Mouse (Mus musculus) embryo, embryonic 11.5 days (tissue): ENCODE data around the gene Ptges3.

Experiments
- DNase-seq: peaks from one replicate; pipeline ENCODE4 v3.0.0-alpha.2; 2012; ENCODE audit warnings: low read depth, low spot score

Ptges3 gene

DNA sequence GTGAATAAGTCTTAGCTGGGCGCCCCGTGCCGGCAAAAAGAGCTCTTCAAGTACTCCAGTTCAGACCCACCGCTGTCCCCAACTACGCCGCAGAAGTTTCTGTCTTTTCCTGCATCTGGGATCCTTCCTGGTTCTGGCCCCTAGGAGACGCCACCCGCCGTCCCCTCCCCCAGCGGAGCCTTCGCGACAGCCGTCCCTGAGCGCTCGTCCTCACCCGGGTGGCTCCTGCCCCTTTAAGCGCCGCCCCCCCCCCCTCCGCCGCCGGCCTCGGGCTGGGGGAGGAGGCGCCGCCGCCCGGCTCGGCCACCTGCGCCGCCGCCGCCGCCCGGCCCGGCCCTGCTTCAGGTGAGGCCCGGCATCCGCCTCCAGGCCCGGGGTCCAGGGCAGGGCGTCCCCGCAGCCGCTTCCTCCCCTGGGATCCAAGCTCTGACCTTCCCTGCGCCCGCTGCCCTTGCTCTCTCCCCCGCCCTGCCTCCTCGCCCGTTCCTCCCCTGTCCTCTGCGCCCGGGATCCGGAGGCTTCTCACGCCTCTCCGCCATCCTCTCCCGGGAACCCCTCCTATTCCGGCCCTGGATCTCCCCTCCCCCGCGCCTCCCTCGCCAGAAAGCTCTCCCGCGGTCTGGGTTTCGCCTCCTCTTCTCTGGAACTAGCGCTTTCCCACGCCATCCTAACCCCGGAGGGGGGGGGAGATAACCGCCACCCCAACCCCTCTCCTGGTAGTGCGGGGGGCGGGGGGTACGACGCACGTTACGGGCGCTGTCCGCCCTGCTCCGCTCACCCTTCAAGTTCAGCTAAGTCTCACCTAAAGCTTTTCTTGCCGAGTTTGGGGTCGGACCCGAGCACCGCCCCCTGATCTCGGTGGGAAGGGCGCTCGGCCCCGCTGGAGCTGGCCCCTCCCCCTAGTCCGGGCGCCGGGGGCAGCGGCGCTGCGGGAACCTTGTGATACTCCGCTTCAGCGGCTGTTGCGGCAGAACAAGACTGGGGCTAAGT is 34.0 kb downstream of the Ptges3 start:
- DNase-seq = peak; percentile 55

DNA sequence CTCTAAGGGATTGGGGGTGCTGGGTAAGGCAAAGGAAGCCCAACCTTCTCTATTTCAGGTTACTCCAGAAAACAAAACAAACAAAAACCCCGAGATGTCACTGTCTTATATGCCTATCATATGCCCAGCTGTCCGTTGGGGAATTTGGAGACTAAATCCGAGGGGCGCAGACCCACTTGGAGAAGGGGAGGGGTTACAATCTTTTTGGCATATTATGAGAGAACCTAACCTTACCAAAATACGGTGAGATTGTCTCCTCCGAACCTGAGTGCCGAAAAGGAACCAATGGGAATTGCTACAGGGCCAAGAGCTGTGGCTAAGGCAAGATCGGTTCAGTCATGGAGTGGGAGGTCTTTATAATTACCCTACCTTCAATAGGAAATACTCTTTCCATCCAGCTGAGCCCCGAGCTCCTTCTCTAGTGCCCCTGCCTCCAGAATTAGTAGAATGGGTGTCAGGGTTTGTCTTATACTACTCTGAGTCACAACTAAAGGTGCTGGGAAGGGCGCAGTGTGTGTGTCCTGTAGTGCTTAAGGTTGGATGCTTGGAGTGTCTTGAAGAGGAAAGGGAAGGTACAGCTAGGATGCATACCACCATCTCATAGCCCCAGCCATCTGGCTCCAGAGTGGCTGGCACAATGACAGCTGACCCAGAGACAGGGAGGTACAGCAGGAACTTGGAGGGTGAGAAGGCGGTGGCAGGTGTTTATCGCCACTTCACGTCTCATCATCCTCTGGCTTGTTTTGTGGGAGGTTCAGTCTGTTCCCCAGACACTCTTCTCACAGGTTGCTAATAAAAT is 34.9 kb downstream of the Ptges3 start:
- DNase-seq = no peak

DNA sequence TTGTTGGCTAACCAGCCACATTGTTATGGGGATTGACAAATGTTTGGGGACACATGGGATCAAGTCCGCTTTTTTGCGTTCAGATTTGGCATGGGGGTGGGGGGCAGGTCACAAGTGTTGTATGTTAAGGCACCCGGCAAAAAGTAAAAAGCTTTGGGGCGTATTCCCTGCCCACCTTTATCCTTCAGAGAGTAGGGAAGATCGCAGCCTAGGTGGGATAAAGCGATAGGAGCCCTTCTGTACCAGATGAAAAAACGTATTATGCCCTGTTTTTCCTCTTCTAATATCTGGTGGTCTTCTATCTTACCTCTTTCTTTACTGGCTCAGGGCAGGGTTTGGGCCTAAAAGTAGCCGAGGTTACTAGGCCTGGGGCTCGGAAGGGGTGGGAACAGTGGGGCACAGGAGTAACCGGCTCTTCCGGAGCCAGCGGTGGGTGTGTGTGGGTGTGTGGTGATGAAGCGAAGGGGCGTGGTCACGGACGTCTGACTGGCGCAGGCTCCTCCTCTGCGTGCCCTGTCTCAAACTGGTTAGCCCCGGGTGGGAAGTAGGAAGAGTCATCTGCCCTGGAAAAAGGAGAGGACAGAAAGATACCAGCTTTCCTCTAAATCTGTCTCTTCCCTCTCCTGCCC is 35.7 kb downstream of the Ptges3 start:
- peak; percentile 71 for DNase-seq

DNA sequence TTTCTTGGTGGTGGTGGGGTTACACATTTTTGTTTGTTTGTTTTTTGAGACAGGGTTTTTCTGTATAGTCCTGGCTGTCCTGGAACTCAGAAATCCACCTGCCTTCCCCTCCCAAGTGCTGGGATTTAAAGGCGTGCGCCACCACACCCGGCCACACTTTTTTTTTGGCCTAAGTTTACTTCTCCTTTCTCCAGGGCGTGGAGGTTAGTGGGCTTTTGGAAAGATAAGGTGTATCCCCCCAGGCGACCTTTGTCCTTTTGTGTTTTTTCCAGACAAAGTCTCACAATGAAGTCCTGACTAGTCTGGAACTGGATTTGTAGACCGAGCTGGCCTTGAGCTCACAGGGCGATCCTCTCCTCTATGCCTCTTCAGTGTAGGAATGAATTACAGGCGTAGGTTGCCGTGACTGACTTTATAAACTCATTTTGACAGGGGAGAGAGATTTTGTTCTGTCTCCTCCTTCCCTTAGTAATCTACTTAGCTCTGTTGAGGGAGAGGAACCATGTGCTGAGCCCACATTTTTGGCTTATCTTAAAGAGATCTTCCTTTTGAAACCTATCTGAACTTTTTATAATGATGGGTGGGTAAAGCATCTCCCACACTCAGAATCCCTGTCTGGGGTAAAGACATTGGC is 36.4 kb downstream of the Ptges3 start:
- no peak for DNase-seq

DNA sequence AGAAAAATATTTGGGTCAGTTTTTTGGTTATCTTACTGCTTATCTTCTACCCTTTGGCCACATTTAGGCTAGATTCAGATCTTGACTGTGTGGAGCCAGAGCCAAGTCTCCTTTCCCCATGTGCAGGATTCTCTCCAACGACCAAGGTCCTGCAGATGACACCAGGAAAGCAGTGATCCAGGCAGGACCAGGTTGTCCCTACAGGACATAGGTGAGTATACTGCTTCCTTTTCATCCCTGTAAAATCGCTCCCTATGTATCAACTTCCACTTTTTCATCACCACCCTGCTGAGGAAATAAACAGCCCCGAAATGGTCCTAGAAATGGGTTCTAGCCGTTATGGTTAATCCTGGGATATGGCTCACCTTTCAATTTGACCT is 37.5 kb downstream of the Ptges3 start:
- no peak for DNase-seq

DNA sequence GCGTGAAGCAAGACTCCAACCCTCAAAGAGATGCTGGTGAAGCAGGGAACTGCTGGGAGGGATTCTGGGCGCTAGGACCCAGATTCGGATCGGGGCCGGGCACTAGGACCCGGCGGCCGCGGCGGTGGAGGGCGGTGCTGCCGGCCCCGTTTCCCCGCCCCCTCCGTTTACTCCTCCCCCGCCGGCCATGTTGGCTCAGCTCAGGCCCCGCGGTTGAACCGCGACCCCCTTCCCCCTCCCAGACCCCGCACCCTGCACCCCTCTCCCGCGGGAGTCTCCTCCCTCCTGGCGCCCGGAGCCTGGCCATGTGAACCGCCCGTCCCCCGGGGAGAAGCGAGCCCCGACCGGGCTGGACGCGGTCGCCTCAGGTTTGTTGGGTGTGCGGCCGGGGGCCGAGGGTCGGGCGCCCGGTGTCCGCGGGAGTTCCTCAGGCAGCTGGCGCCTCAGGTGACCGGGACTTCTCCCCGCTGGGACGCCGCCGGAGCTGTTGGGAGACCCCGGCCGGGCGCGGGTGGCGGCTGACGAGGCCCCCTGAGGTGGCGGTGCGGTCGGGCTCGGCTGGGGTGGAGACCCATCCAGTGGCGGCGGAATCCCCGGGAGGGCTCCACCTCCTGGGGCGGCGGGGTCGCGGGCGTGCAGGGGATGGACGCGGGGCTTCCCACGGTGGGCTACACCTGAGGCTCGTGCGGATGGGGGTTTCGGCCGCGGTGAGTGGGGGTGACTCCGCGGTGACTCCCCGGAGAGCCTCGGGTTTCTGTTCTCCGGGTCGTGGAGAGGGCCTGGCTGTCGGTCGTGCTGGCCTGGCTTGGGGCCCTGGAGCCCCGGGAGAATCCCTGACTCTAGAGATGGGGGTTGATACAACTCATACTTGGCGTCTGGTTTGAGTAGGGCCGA is 38.2 kb downstream of the Ptges3 start:
- DNase-seq = peak; percentile 81

DNA sequence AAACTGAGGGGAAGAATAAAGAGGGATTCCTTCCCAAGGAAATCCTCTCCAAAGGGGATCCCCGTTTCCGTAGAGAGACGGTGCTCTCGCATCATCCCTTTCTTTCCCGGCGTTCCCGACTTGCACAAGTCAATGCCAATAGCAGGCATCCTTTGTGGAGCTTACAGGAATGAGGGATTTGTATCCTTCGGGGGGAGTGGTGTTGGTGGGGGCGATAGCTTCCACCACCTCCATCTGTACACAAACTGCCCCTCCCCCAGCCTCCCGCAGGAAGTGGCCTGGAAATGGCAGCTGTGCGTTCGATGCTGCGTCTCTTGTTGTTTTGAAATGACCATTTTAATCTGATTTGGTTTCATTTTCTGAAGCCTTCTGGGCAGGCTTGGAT is 38.8 kb downstream of the Ptges3 start:
- no peak for DNase-seq

DNA sequence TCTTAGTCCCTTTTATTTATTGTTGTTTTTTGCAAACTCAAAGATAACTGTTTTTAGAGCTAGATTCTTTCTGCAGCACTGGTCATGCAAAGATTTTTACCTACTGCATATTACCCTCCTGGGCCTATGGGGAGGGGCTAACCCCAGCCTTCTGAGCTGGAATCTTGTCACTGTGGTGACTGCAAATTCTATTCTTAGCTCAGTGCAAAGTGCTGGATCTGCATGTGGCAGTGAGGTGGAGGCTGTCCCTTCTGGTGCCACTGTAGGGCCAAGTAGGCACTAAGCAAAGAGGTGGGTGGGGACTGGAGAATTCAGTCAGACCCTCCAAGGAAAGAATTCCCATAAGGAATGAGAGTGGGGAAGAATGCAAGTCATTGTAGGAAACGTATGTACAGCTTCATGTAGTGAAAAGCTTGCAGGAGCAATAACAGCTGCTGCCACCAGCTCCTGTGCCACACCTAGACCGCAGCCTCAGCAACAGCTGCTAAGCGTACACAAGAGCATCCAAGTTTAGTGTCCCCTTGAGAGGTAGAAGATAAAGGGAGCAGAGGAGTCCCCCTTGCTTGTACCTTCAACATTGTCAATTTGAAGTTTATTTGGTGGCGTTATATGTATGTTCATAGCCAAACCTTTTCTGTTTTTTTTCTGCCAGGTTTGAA is 51.5 kb downstream of the Ptges3 start:
- no peak for DNase-seq

DNA sequence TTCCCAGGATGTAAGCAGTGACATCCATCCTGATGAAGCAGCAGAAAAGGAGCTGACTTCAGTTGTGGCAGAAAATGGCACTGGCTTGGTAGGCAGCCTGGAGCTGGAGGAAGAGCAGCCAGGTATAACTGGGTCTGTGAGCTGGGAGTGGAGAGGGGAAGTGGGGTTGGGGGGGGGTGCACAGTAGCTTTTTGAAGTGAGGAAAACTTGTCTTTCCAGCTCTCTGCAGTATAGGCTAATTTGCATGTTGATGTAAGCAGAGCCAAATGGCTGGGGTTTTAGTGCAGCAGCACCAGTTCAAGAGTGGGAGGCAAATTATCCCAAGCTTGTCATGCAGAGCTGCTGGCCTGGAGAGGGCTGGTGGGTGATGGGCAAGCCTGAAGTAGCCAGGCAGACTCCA is 52.5 kb downstream of the Ptges3 start:
- DNase-seq = no peak

DNA sequence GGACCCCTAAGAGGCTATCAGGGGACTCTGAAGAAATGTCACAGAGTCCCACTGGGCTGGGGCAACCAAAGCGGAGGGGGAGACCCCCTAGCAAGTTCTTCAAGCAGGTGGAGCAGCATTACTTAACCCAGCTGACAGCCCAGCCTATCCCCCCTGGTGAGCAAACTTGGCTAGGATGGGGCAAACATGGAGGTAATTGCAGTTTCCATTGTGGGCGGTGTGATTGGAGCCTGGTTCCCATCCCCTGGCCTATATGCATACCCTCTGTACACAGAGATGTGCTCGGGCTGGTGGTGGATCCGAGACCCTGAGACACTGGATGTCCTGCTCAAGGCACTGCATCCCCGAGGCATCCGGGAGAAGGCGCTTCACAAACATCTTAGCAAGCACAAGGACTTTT is 65.1 kb downstream of the Ptges3 start:
- DNase-seq = no peak

DNA sequence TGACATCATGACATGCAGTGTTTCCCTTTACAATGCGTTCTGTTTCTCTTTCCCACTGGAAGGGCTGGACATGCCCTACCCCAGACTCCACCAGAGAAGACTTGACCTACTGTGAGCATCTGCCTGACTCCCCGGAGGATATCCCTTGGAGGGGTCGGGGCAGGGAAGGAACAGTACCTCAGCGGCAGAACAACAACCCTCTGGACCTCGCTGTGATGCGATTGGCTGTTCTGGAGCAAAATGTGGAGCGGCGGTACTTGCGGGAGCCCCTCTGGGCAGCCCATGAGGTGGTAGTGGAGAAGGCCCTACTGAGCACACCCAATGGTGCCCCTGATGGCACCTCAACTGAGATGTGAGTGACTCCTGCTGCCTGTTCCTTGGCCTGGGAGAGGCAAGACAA is 66.1 kb downstream of the Ptges3 start:
- no peak for DNase-seq

DNA sequence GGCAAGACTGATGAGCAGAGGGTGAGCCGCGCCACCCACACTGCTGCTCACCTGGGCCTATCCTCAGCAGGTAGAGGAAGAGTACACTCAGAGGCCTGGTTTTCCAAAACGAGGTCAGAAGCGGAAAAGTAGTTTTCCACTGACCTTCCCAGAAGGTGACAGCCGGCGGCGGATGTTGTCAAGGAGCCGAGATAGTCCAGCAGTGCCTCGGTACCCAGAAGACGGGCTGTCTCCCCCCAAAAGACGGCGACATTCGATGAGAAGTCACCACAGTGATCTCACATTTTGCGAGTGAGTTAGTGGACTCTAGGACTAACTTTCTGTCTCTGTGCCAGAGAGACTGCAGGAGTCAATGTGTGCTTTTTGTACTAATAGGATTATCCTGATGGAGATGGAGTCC is 67.2 kb downstream of the Ptges3 start:
- DNase-seq = no peak
